Mouse (Mus musculus): ENCODE results near the gene Adamtsl4. TPM values are rescaled to one million over a fixed set of nuclear protein-coding genes. Genes with fewer than 3 reads are reported as not detected.

Gene Adamtsl4
- polyA plus RNA-seq (2012; rRNA removed): 27.3 and 37.6 TPM in 2 replicates

GRCm38 (mm10) chr3:95687524-95688421 is at the start of gene Adamtsl4:
TSS of gene Adamtsl4 (minus strand) at chr3:95687917.

DNA sequence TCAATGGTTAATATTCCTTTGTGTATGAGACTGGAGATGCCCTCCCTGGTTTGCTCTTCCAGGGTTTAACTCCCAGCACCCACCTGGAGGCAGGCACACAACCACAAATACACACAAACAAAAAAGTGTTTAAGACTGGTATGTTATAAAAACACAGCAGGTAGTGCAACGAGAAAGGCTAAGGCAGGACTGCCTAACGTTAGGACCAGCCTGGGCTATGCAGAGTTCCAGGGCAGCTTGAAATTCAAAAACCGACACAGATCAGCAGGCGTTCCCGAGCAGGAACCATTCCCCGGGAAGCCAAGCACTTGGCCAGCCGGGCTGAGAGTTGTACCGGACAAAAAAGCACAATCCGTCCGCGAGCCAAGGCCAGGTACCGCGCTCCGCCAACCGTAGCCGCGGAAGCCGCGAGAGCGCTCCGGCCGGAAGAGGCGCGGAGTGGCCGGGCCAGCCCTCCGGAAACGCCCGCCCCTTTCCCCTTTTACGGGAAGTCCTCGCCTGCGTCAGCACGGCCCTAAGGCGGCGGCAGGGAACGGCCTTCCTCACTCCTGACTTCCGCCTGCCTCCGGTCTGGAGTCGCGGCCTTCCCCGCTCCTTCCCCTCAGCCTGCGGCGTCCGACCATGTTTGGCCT is 29.4 kb downstream of the Adamtsl4 start, which contains the start of gene Mcl1:
Mcl1 (plus strand) TSS at position 553 of the 632 bp plus-strand sequence.

Other genes starting within 250 kb of the Adamtsl4 start
- gene Ctsk, start 188.7 kb downstream of the Adamtsl4 start, polyA plus RNA-seq (2012; rRNA removed): 2.6 and 3.4 TPM in 2 replicates
- gene Ctss, start 161.1 kb downstream of the Adamtsl4 start, polyA plus RNA-seq (2012; rRNA removed): 59.5 and 69.0 TPM in 2 replicates
- not detected in 2 replicates for gene Hormad1, start 128.2 kb downstream of the Adamtsl4 start, polyA plus RNA-seq (2012; rRNA removed)
- gene Golph3l, start 99.0 kb downstream of the Adamtsl4 start, polyA plus RNA-seq (2012; rRNA removed): 23.7 and 40.0 TPM in 2 replicates
- gene Ensa, start 62.9 kb downstream of the Adamtsl4 start, polyA plus RNA-seq (2012; rRNA removed): 9.9 and 10.9 TPM in 2 replicates
- 300 and 386 TPM in 2 replicates for gene Mcl1, start 29.1 kb downstream of the Adamtsl4 start, polyA plus RNA-seq (2012; rRNA removed)
- gene Ecm1, start 51.7 kb upstream of the Adamtsl4 start, polyA plus RNA-seq (2012; rRNA removed): 332 and 406 TPM in 2 replicates
- 24.9 and 25.4 TPM in 2 replicates for gene Tars2, start 72.3 kb upstream of the Adamtsl4 start, polyA plus RNA-seq (2012; rRNA removed)
- gene Rprd2, start 130.9 kb upstream of the Adamtsl4 start, polyA plus RNA-seq (2012; rRNA removed): 7.4 and 9.9 TPM in 2 replicates
- gene Prpf3, start 168.0 kb upstream of the Adamtsl4 start, polyA plus RNA-seq (2012; rRNA removed): 4.4 and 5.8 TPM in 2 replicates
- gene Mrps21, start 183.6 kb upstream of the Adamtsl4 start, polyA plus RNA-seq (2012; rRNA removed): 46.5 and 49.5 TPM in 2 replicates
- gene Ciart, start 194.3 kb upstream of the Adamtsl4 start, polyA plus RNA-seq (2012; rRNA removed): 1.6 and 2.0 TPM in 2 replicates
- 1.3 and 3.2 TPM in 2 replicates for gene BC028528, start 204.1 kb upstream of the Adamtsl4 start, polyA plus RNA-seq (2012; rRNA removed)
- 185 and 295 TPM in 2 replicates for gene Aph1a, start 206.1 kb upstream of the Adamtsl4 start, polyA plus RNA-seq (2012; rRNA removed)
- gene Car14, start 216.8 kb upstream of the Adamtsl4 start, polyA plus RNA-seq (2012; rRNA removed): 1.0 and 1.2 TPM in 2 replicates
- gene Anp32e, start 241.3 kb upstream of the Adamtsl4 start, polyA plus RNA-seq (2012; rRNA removed): 4.6 and 12.0 TPM in 2 replicates